Mouse (Mus musculus) liver, embryonic 14.5 days (tissue): Measurements from ENCODE around the gene Sag. TPM values are rescaled to one million over a fixed set of nuclear protein-coding genes. Genes with fewer than 3 reads are reported as not detected.
A peak's percentile ranks its signal among the peaks of the same experiment; 100 is the strongest.

Source experiments
- ATAC-seq: fragments of 200-750 bp; cut with Nextera tagmentation; 2 replicates; pipeline ENCODE4 v1.8.0; 2017; ENCODE audit warnings: moderate number of reproducible peaks, mild to moderate bottlenecking, moderate library complexity; ENCODE audit not compliant: insufficient read depth
- DNase-seq, 3 experiments: peaks; one replicate each; pipeline ENCODE4 v3.0.0-alpha.2; 2012 to 2013; ENCODE audit warnings: low read depth in 3 of 3, low spot score in 3 of 3
- H3K27ac ChIP-seq: fragments of 300-500 bp; sonication (generic); 2 replicates; pipeline ENCODE4 v1.5.1; 2014; ENCODE audit warnings: moderate library complexity, mild to moderate bottlenecking, control low read depth, inconsistent platforms
- H3K27me3 ChIP-seq: fragments of 300-500 bp; sonication (generic); 2 replicates; pipeline ENCODE4 v1.6.1; 2014; ENCODE audit warnings: mild to moderate bottlenecking, low read length, moderate library complexity; ENCODE audit not compliant: control insufficient read depth, insufficient read depth
- H3K36me3 ChIP-seq: fragments of 300-500 bp; sonication (generic); replicated peaks from 2 replicates; pipeline ENCODE4 v1.6.1; 2014; ENCODE audit warnings: low read depth; ENCODE audit not compliant: control insufficient read depth, insufficient read depth
- H3K4me1 ChIP-seq, 2 experiments: fragments of 200-500 bp in 1 of 2; fragments of 300-500 bp in 1 of 2; sonication (generic) in 1 of 2; replicated peaks; 2 replicates each; pipeline ENCODE4 v1.6.1; 2012 to 2014; ENCODE audit warnings: antibody characterized with exemption in 1 of 2, inconsistent platforms in 1 of 2, low read length in 1 of 2; ENCODE audit not compliant: control insufficient read depth in 2 of 2, insufficient read depth in 2 of 2
- H3K4me2 ChIP-seq: fragments of 300-500 bp; sonication (generic); 2 replicates; pipeline ENCODE4 v1.6.1; 2014; ENCODE audit warnings: low read depth, mild to moderate bottlenecking, control low read depth, moderate library complexity
- H3K4me3 ChIP-seq, 2 experiments: fragments of 200-500 bp in 1 of 2; fragments of 300-500 bp in 1 of 2; sonication (generic) in 1 of 2; 2 replicates each; pipeline ENCODE4 v1.5.1; 2012 to 2014; ENCODE audit warnings: low read depth in 2 of 2, low read length in 2 of 2, mild to moderate bottlenecking in 2 of 2, control low read depth in 1 of 2, inconsistent platforms in 1 of 2, moderate library complexity in 1 of 2; ENCODE audit not compliant: insufficient read depth in 1 of 2
- H3K9ac ChIP-seq: fragments of 300-500 bp; sonication (generic); replicated peaks from 2 replicates; pipeline ENCODE4 v1.6.1; 2014; ENCODE audit warnings: mild to moderate bottlenecking, control low read depth, moderate library complexity
- H3K9me3 ChIP-seq: fragments of 300-500 bp; sonication (generic); 2 replicates; pipeline ENCODE4 v1.6.1; 2016; ENCODE audit warnings: low read length, mixed read lengths; ENCODE audit not compliant: control insufficient read depth
- CTCF ChIP-seq: IDR thresholded peaks from 2 replicates; pipeline ENCODE4 v1.5.1; 2016; ENCODE audit warnings: antibody characterized with exemption, low read depth, control low read depth
- EP300 ChIP-seq: IDR thresholded peaks from 2 replicates; pipeline ENCODE4 v1.6.1; 2016; ENCODE audit warnings: antibody characterized with exemption, low read depth
- WGBS: fragments of 180-500 bp; shearing (Covaris S2); extraction: QIAGEN DNeasy Blood & Tissue Kit; methylation state at CpG from one replicate; pipeline ENCODE4 v1.1.7; 2014; ENCODE audit not compliant: insufficient replicate concordance; 5-methylcytosine and 5-hydroxymethylcytosine counted together
- polyA plus RNA-seq, 2 experiments: library from polyadenylated mRNA; depleted of rRNA in 1 of 2; stranded (reverse) in 1 of 2; unstranded in 1 of 2; fragments of >200 nt; fragmentation: Nextera tagmentation in 1 of 2; extraction: Ambion mirVana in 1 of 2; gene quantifications; 2 replicates each; pipeline versions ENCODE4 v1.2.1 to v1.2.3; 2012 to 2014

Gene Sag
- polyA plus RNA-seq, 2 experiments, result 0.27 to 0.67 TPM

DNA sequence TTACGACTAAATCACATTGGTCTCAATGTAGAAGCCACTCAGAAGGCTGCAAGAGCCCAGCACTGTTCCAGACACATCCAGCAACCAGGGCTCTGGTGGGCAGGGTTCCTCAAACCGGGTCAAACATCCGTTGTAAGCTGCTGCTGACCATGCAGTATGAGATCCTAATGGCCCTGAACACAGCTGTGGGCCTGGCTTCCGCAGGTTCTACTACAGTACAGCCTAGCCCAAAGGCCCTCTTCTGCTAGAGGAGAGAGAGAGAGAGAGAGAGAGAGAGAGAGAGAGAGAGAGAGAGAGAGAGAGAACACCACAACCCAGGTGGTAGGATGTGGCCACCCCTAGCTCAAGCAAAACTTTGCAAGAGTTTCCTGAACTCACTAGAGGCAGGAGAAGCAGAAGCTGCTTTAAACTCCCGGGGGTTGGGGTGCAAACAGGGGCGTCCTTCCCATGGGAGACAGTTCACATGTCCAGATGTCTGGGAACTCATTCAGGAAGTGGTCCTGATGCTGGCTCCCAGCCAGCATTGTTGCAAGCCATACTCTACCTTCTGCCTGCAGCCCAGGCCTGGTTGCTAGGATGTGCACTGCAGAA lies 26.2 kb downstream of the Sag start:
- no peak for ATAC-seq
- Histone ChIP-seq H3K27ac (no peak overlapping the region), H3K36me3 (no peaks in the 10 kb centered on the region), H3K4me1 (peaks cover 0 to 17% of the 10 kb centered on the region in 2 experiments; a peak in 2 of 4 replicates), H3K9ac (no peak overlapping the region), H3K9me3 (no peaks in the 10 kb centered on the region), H3K4me2 (no peak overlapping the region), H3K27me3 (no peaks in the 10 kb centered on the region), H3K4me3 (no peak overlapping the region)
- TF ChIP-seq EP300, result no peak
- no peak for TF ChIP-seq CTCF
- WGBS, result 25% methylated on average over 6 of the region's 6 CpGs
- no peak for DNase-seq

- Histone ChIP-seq H3K27ac (no peak overlapping the region), H3K9ac (no peak overlapping the region), H3K27me3 (no peaks in the 10 kb centered on the region), H3K9me3 (no peaks in the 10 kb centered on the region), H3K36me3 (no peaks in the 10 kb centered on the region), H3K4me3 (no peak overlapping the region), H3K4me1 (no peaks in the 10 kb centered on the region), H3K4me2 (no peak overlapping the region)
- TF ChIP-seq EP300 (no peak), CTCF (no peak)
- no peak for ATAC-seq
- DNase-seq, result no peak
- WGBS, result 50% methylated on average over 1 of the region's 1 CpGs
Measured at GRCm38 (mm10) chr1:87836453-87836852, 33.0 kb downstream of the Sag start.

DNA sequence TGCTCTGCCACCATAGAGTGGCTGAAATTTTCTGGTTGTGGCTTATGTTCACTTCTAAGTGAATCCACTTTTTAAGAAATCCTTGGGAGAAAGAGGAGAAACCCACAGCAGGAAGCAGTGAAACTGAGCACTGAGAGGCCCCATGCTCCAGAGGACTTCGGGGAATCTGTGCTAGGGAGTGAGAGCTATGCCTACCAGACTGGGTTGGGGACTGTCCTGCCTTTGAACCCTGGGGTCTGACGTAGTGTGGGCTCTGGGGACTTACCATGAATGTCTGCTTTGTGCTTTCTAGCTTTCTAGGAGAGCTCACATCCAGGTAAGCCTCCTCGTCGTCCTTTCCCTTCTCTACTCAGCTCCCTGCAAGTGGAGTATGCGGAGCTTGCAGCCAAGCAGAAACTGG lies 33.5 kb downstream of the Sag start:
- Histone ChIP-seq H3K4me3 (no peak overlapping the region), H3K27me3 (no peaks in the 10 kb centered on the region), H3K9me3 (no peaks in the 10 kb centered on the region), H3K4me1 (no peaks in the 10 kb centered on the region), H3K27ac (no peak overlapping the region), H3K36me3 (no peaks in the 10 kb centered on the region), H3K4me2 (no peak overlapping the region), H3K9ac (no peak overlapping the region)
- ATAC-seq (no peak), DNase-seq (no peak)
- TF ChIP-seq EP300, result no peak
- TF ChIP-seq CTCF, result no peak
- WGBS, result 46% methylated on average over 5 of the region's 5 CpGs

GRCm38 (mm10) chr1:87840411-87841208 lies 37.1 kb downstream of the Sag start:
- ATAC-seq, result no peak
- Histone ChIP-seq H3K36me3 (no peaks in the 10 kb centered on the region), H3K27ac (no peak overlapping the region), H3K4me2 (no peak overlapping the region), H3K4me1 (no peaks in the 10 kb centered on the region), H3K27me3 (no peaks in the 10 kb centered on the region), H3K9ac (no peak overlapping the region), H3K9me3 (no peaks in the 10 kb centered on the region), H3K4me3 (no peak overlapping the region)
- 64% methylated on average over 11 of the region's 11 CpGs for WGBS
- TF ChIP-seq EP300, result no peak
- TF ChIP-seq CTCF, result no peak
- DNase-seq, result no peak

DNA sequence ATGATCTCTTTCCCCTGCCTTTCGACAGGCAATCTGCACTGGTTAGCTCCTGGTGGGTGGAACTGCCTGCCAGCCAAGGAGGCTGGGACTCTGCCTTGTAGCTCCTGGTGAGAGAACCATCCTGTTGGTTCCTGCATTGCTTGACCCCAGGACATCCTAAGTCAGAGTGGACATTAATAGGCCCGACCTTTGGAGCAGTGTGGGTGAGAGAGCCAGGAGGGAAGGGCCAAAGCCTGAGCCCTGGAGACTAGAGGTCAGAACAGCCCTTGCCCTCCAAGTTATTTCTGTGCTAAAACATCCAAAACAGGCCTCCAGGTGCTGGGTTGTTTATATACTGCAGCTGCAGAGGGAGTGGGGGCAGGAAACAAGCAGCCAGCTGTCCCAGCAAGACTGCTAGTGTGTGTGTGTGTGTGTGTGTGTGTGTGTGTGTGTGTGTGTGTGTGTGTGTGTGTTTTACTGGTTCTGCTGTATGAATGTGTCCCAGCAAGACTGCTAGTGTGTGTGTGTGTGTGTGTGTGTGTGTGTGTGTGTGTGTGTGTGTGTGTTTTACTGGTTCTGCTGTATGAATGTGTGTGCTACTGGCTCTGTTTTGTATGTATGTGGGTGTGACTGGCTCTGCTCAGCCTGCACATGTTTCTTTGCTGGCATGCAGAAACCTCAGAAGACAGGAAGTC lies 43.5 kb downstream of the Sag start:
- Histone ChIP-seq H3K27ac (no peak overlapping the region), H3K9me3 (no peaks in the 10 kb centered on the region)

More for the DNA sequence above, 43.5 kb downstream of the Sag start:
- Histone ChIP-seq H3K27me3 (no peaks in the 10 kb centered on the region), H3K4me1 (peaks cover 7 to 23% of the 10 kb centered on the region in 2 experiments), H3K4me2 (no peak overlapping the region), H3K9ac (no peak overlapping the region), H3K36me3 (no peaks in the 10 kb centered on the region), H3K4me3 (no peak overlapping the region)
- ATAC-seq (peak; percentile 47), DNase-seq (no peak)
- WGBS, result 12% methylated on average over 2 of the region's 2 CpGs
- TF ChIP-seq CTCF (no peak), EP300 (no peak)
